Mouse (Mus musculus) brain, embryonic 14.5 days (tissue): ENCODE results near the gene Zfp316.

Experiments
- CTCF ChIP-seq: fragments of 200-500 bp; IDR thresholded peaks from 2 replicates; pipeline ENCODE4 v1.5.1; 2012; ENCODE audit warnings: inconsistent platforms, mild to moderate bottlenecking, moderate library complexity, borderline replicate concordance; ENCODE audit not compliant: insufficient read depth, insufficient read length; ENCODE audit errors: extremely low read depth
- POLR2A ChIP-seq: fragments of 200-500 bp; IDR thresholded peaks from 2 replicates; pipeline ENCODE4 v1.6.1; 2012; ENCODE audit warnings: mild to moderate bottlenecking, inconsistent platforms, borderline replicate concordance; ENCODE audit not compliant: poor library complexity, insufficient read depth, insufficient read length, severe bottlenecking; ENCODE audit errors: extremely low read depth

DNA sequence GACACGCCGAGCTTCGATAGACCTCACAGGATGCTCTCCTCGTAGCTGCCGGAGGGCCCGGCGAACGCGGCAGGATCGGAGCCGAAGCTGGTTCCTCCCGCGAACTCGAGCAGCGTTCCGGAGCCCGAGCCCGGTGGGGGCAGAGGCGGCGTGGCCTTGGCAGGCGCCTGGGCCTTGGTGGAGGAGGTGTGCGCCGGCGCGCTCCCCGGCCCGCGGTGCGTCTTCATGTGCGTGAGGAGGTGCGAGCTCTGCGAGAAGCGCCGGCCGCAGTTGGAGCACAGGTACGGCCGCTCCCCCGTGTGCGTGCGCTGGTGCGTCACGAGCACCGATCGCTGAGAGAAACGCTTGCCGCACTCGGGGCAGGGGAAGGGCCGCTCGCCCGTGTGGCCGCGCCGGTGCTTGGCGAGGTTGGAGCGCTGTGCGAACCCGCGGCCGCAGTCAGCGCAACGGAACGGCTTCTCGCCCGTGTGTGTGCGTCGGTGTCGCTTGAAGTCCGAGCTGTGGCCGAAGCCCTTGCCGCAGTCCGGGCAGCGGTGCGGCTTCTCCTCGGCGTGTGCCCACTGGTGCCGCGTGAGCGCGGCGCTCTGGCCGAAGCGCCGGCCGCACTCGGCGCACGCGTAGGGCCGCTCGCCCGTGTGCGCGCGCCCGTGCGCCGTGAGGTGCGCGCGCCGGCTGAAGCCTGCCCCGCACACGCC lies 16.5 kb downstream of the Zfp316 start:
- no peak for TF ChIP-seq CTCF
- TF ChIP-seq POLR2A: no peak
